ENCODE assay signal across 8 mouse cellular contexts in genomic region chr5:135710599-135711214, GRCm38 (mm10). TPM values are rescaled to one million over a fixed set of nuclear protein-coding genes. Genes with fewer than 3 reads are reported as not detected.
A peak's percentile ranks its signal among the peaks of the same experiment; 100 is the strongest.
DNase-seq lines count a peak whose midpoint lies in the region; ATAC-seq and TF ChIP-seq lines count a peak whose summit lies in the region.

No protein-coding gene starts in this region.

- H3K79me2 ChIP-seq in liver, adult 2 months (ENCODE audit: control insufficient read depth, insufficient read depth, low read length): peaks cover 32% of the 10 kb centered on the region

- H3K4me3 ChIP-seq in liver, adult 2 months (ENCODE audit: insufficient read depth, low read depth, low read length): no peak overlapping the region
- no peak overlapping the region for H3K4me3 ChIP-seq in liver, embryonic 12.5 days
- no peak overlapping the region for H3K4me3 ChIP-seq in forebrain, embryonic 14.5 days (ENCODE audit: low read depth, low read length)

- no peaks in the 10 kb centered on the region for H3K9me3 ChIP-seq in liver, embryonic 12.5 days (replicated peaks)
- no peaks in the 10 kb centered on the region for H3K9me3 ChIP-seq in forebrain, embryonic 14.5 days (replicated peaks; ENCODE audit: control insufficient read depth, low read length)

- H3K9ac ChIP-seq in liver, adult 2 months (ENCODE audit: low read depth, low read length): 0 out of 2 replicates have a peak overlapping the region, but pooled peaks have one; percentile 5
- H3K9ac ChIP-seq in liver, embryonic 12.5 days: no peak overlapping the region
- no peak overlapping the region for H3K9ac ChIP-seq in forebrain, embryonic 14.5 days (ENCODE audit: low read length)

- no peak for ATAC-seq in liver, embryonic 12.5 days
- ATAC-seq in monocyte, adult 5-6 weeks (replicated peaks; ENCODE audit: insufficient number of reproducible peaks, low FRiP score, low TSS enrichment, poor library complexity, severe bottlenecking): peak; percentile 89
- no peak for ATAC-seq in forebrain, embryonic 14.5 days

- whole genome bisulfite sequencing in liver, adult 2 months: 25% methylated on average over 7 of the region's 7 CpGs
- WGBS in liver, embryonic 12.5 days (ENCODE audit: insufficient replicate concordance): 61% methylated on average over 7 of the region's 7 CpGs
- 90% methylated on average over 7 of the region's 7 CpGs for WGBS in forebrain, embryonic 14.5 days

- peak overlapping the region; percentile 25 for H3K27ac ChIP-seq in liver, adult 2 months (replicated peaks; ENCODE audit: insufficient read depth, low read depth, low read length)
- H3K27ac ChIP-seq in liver, embryonic 12.5 days: no peak overlapping the region
- no peak overlapping the region for H3K27ac ChIP-seq in forebrain, embryonic 14.5 days (ENCODE audit: low read depth, low read length)

- H3K4me2 ChIP-seq in liver, embryonic 12.5 days: no peak overlapping the region
- H3K4me2 ChIP-seq in forebrain, embryonic 14.5 days (ENCODE audit: low read length): no peak overlapping the region

- H3K4me1 ChIP-seq in liver, adult 2 months (ENCODE audit: control insufficient read depth, insufficient read depth, low read length): peaks cover 52% of the 10 kb centered on the region
- peaks cover 64% of the 10 kb centered on the region for H3K4me1 ChIP-seq in liver, embryonic 12.5 days
- no peaks in the 10 kb centered on the region for H3K4me1 ChIP-seq in forebrain, embryonic 14.5 days (ENCODE audit: control insufficient read depth, insufficient read depth, low read length)

- TF ChIP-seq POLR2A in liver, adult 2 months (IDR thresholded peaks at IDR 0.05; ENCODE audit: extremely low read depth, insufficient read depth, low read length): no peak

- DNase-seq in frontal cortex, postnatal 36 days (ENCODE audit: low spot score in 2 of 2): peak; percentile 38 to 59
- DNase-seq in frontal cortex, postnatal 14 days (ENCODE audit: low spot score in 2 of 2): no peak
- peak; percentile 76 for DNase-seq in liver, adult 2 months (ENCODE audit: extremely low read depth, low read depth, low spot score)
- peak; percentile 77 for DNase-seq in adrenal gland, adult 8-10 months
- DNase-seq in forebrain, embryonic 14.5 days (ENCODE audit: low spot score): no peak
- DNase-seq in cerebellum, postnatal 10 days: no peak

- no peak for TF ChIP-seq CTCF in liver, adult 2 months (IDR thresholded peaks at IDR 0.05; ENCODE audit: low read depth, low read length)

- H3K36me3 ChIP-seq in liver, adult 2 months (ENCODE audit: control insufficient read depth, insufficient read depth, low read length): peaks cover 33% of the 10 kb centered on the region
- H3K36me3 ChIP-seq in liver, embryonic 12.5 days: peaks cover 25% of the 10 kb centered on the region
- peaks cover 3% of the 10 kb centered on the region; the same call in 1 of the 2 replicates for H3K36me3 ChIP-seq in forebrain, embryonic 14.5 days (ENCODE audit: control insufficient read depth, insufficient read depth, low read length)

- H3K27me3 ChIP-seq in liver, adult 2 months (ENCODE audit: control insufficient read depth, insufficient read depth, low read length): no peaks in the 10 kb centered on the region
- H3K27me3 ChIP-seq in liver, embryonic 12.5 days (replicated peaks): no peaks in the 10 kb centered on the region
- H3K27me3 ChIP-seq in forebrain, embryonic 14.5 days (replicated peaks; ENCODE audit: control insufficient read depth, insufficient read depth, low read length): no peaks in the 10 kb centered on the region

RNA-seq across cellular contexts. Expression of gene Tmem120a, which starts 33.5 kb away (rescaled TPM):
- 55.2 and 58.1 TPM in 2 replicates for total RNA-seq in liver, adult 2 months (2014; rRNA removed)
- polyA plus RNA-seq in liver, adult 2 months (2012; rRNA removed): 52.9 and 76.6 TPM in 2 replicates
- polyA plus RNA-seq in liver, embryonic 12.5 days (2016; fragmentation: Nextera tagmentation; extraction: Ambion mirVana): 17.4 and 21.5 TPM in 2 replicates
- 10 to 100 TPM; 33.3 to 60.0 (median 44.2) TPM for total RNA-seq in adrenal gland, adult 8-10 months (2022)
- 16.5 to 34.4 TPM (median 19.1 TPM) in 3 replicates for total RNA-seq in monocyte, adult 5-6 weeks (2017)
- polyA plus RNA-seq in forebrain, embryonic 14.5 days (2014; fragmentation: Nextera tagmentation; extraction: Ambion mirVana): 80.1 and 83.8 TPM in 2 replicates

RNA-seq across cellular contexts. Expression of gene Por, which starts 40.9 kb away (rescaled TPM):
- 284 and 345 TPM in 2 replicates for total RNA-seq in liver, adult 2 months (2014; rRNA removed)
- 211 and 254 TPM in 2 replicates for polyA plus RNA-seq in liver, adult 2 months (2012; rRNA removed)
- 34.7 and 36.6 TPM in 2 replicates for polyA plus RNA-seq in liver, embryonic 12.5 days (2016; fragmentation: Nextera tagmentation; extraction: Ambion mirVana)
- 100 to 1,000 TPM; 229 to 400 (median 271) TPM for total RNA-seq in adrenal gland, adult 8-10 months (2022)
- total RNA-seq in monocyte, adult 5-6 weeks (2017): 51.2 to 59.0 TPM (median 57.1 TPM) in 3 replicates
- 82.1 and 101 TPM in 2 replicates for polyA plus RNA-seq in forebrain, embryonic 14.5 days (2014; fragmentation: Nextera tagmentation; extraction: Ambion mirVana)

Comparison
In these comparisons a context has a peak if more than half of its experiments do, and no peak if none do; other contexts are left out.
1. DNase-seq: peak in frontal cortex, postnatal 36 days (2 of 2), liver, adult 2 months (single experiment) and adrenal gland, adult 8-10 months (single experiment); none in frontal cortex, postnatal 14 days (0 of 2), forebrain, embryonic 14.5 days (single experiment) and cerebellum, postnatal 10 days (0 of 2).